Mouse (Mus musculus) stomach, postnatal 0 days (tissue): ENCODE measurements around the gene Strn3. TPM values are rescaled to one million over a fixed set of nuclear protein-coding genes. Genes with fewer than 3 reads are reported as not detected.

Experiments used
- ATAC-seq: fragments of 200-750 bp; cut with Nextera tagmentation; 2 replicates; pipeline ENCODE4 v1.8.0; 2017; ENCODE audit not compliant: low FRiP score, low TSS enrichment
- DNase-seq: peaks from one replicate; pipeline ENCODE4 v3.0.0-alpha.2; 2016; ENCODE audit warnings: low spot score
- H3K27ac ChIP-seq: fragments of 300-500 bp; sonication (generic); replicated peaks from 2 replicates; pipeline ENCODE4 v1.5.1; 2014; ENCODE audit warnings: mild to moderate bottlenecking, control low read depth
- H3K27me3 ChIP-seq: fragments of 300-500 bp; sonication (generic); 2 replicates; pipeline ENCODE4 v1.6.1; 2014; ENCODE audit warnings: low read length; ENCODE audit not compliant: control insufficient read depth, insufficient read depth
- H3K36me3 ChIP-seq: fragments of 300-500 bp; sonication (generic); 2 replicates; pipeline ENCODE4 v1.6.1; 2014; ENCODE audit warnings: low read length, mixed read lengths; ENCODE audit not compliant: control insufficient read depth, insufficient read depth
- H3K4me1 ChIP-seq: fragments of 300-500 bp; sonication (generic); replicated peaks from 2 replicates; pipeline ENCODE4 v1.6.1; 2014; ENCODE audit warnings: antibody characterized with exemption; ENCODE audit not compliant: control insufficient read depth, insufficient read depth
- H3K4me2 ChIP-seq: fragments of 300-500 bp; sonication (generic); replicated peaks from 2 replicates; pipeline ENCODE4 v1.6.1; 2014; ENCODE audit warnings: low read depth, mild to moderate bottlenecking, control low read depth, moderate library complexity
- H3K4me3 ChIP-seq: fragments of 300-500 bp; sonication (generic); 2 replicates; pipeline ENCODE4 v1.5.1; 2014; ENCODE audit warnings: low read depth, low read length, control low read depth
- H3K9ac ChIP-seq: fragments of 300-500 bp; sonication (generic); 2 replicates; pipeline ENCODE4 v1.6.1; 2014; ENCODE audit warnings: mild to moderate bottlenecking, low read length, control low read depth, mixed read lengths
- H3K9me3 ChIP-seq: fragments of 300-500 bp; sonication (generic); 2 replicates; pipeline ENCODE4 v1.6.1; 2016; ENCODE audit warnings: low read length; ENCODE audit not compliant: control insufficient read depth
- CTCF ChIP-seq: IDR thresholded peaks from 2 replicates; pipeline ENCODE4 v1.5.1; 2016; ENCODE audit warnings: antibody characterized with exemption, low read depth, mild to moderate bottlenecking, moderate library complexity
- EP300 ChIP-seq: optimal IDR thresholded peaks from 2 replicates; pipeline ENCODE3; 2016; ENCODE audit warnings: antibody characterized with exemption
- WGBS: fragments of 180-500 bp; shearing (Covaris S2); extraction: QIAGEN DNeasy Blood & Tissue Kit; methylation state at CpG from one replicate; pipeline ENCODE4 v1.1.7; 2014; 5-methylcytosine and 5-hydroxymethylcytosine counted together
- polyA plus RNA-seq: library from polyadenylated mRNA; unstranded; fragments of >200 nt; fragmentation: Nextera tagmentation; extraction: Ambion mirVana; gene quantifications from 2 replicates; pipeline ENCODE4 v1.2.1, GENCODE M21; 2015

The Strn3 gene
- polyA plus RNA-seq, 1 experiment from 2014 or later = 25.7 TPM

GRCm38 (mm10) chr12:51729827-51730226 lies 38.1 kb upstream of the Strn3 start:
- ATAC-seq (no peak), DNase-seq (no peak)
- WGBS = 93% methylated on average over 9 of the region's 9 CpGs
- Histone ChIP-seq H3K27me3 (no peaks in the 10 kb centered on the region), H3K4me3 (no peak overlapping the region), H3K36me3 (0 out of 2 replicates have a peak, but pooled peaks cover 3% of the 10 kb centered on the region), H3K4me2 (no peak overlapping the region), H3K4me1 (peaks cover 4% of the 10 kb centered on the region; the same call in 1 of the 2 replicates), H3K9ac (no peak overlapping the region), H3K27ac (peak overlapping the region; percentile 77; the same call in 1 of the 2 replicates), H3K9me3 (no peaks in the 10 kb centered on the region)
- TF ChIP-seq EP300 (no peak), CTCF (no peak)

GRCm38 (mm10) chr12:51729058-51729457 lies 37.4 kb upstream of the Strn3 start:
- H3K4me2 ChIP-seq = no peak overlapping the region
- no peaks in the 10 kb centered on the region for H3K9me3 ChIP-seq
- DNase-seq (no peak), ATAC-seq (peak; percentile 65; the same call in 1 of the 2 replicates)
- peaks cover 3% of the 10 kb centered on the region; the same call in 1 of the 2 replicates for H3K36me3 ChIP-seq
- no peak overlapping the region for H3K4me3 ChIP-seq
- H3K9ac ChIP-seq = no peak overlapping the region
- 54% methylated on average over 11 of the region's 11 CpGs for whole genome bisulfite sequencing
- no peak for TF ChIP-seq EP300
- TF ChIP-seq CTCF = no peak
- H3K4me1 ChIP-seq = peaks cover 1% of the 10 kb centered on the region; the same call in 1 of the 2 replicates
- H3K27me3 ChIP-seq = no peaks in the 10 kb centered on the region
- peak overlapping the region; percentile 77 for H3K27ac ChIP-seq

GRCm38 (mm10) chr12:51721836-51722235 lies 30.1 kb upstream of the Strn3 start:
- 70% methylated on average over 8 of the region's 8 CpGs for WGBS
- ATAC-seq (peak; percentile 77), DNase-seq (peak; percentile 46)
- Histone ChIP-seq H3K27ac (no peak overlapping the region), H3K4me3 (no peak overlapping the region), H3K4me2 (no peak overlapping the region), H3K36me3 (peaks cover 3% of the 10 kb centered on the region; the same call in 1 of the 2 replicates), H3K27me3 (no peaks in the 10 kb centered on the region), H3K9me3 (no peaks in the 10 kb centered on the region), H3K4me1 (no peaks in the 10 kb centered on the region), H3K9ac (no peak overlapping the region)
- TF ChIP-seq EP300 (no peak), CTCF (no peak)

GRCm38 (mm10) chr12:51718617-51719016 lies 26.9 kb upstream of the Strn3 start:
- TF ChIP-seq CTCF (no peak), EP300 (no peak)
- Histone ChIP-seq H3K4me1 (no peaks in the 10 kb centered on the region), H3K27ac (no peak overlapping the region), H3K9ac (no peak overlapping the region), H3K4me3 (no peak overlapping the region), H3K36me3 (no peaks in the 10 kb centered on the region), H3K9me3 (no peaks in the 10 kb centered on the region), H3K27me3 (no peaks in the 10 kb centered on the region), H3K4me2 (no peak overlapping the region)
- no peak for ATAC-seq
- WGBS = 91% methylated on average over 6 of the region's 6 CpGs
- no peak for DNase-seq

- H3K9ac ChIP-seq = no peak overlapping the region
- H3K27ac ChIP-seq = no peak overlapping the region
- H3K9me3 ChIP-seq = no peaks in the 10 kb centered on the region
- no peak for ATAC-seq
- no peak overlapping the region for H3K4me2 ChIP-seq
- no peak overlapping the region for H3K4me3 ChIP-seq
- DNase-seq = no peak
- no peaks in the 10 kb centered on the region for H3K36me3 ChIP-seq
- WGBS = 59% methylated on average over 1 of the region's 1 CpGs
- no peaks in the 10 kb centered on the region for H3K27me3 ChIP-seq
- no peak for TF ChIP-seq EP300
- no peaks in the 10 kb centered on the region for H3K4me1 ChIP-seq
Observed at GRCm38 (mm10) chr12:51712685-51713084, 21.0 kb upstream of the Strn3 start.

GRCm38 (mm10) chr12:51710154-51710553 lies 18.5 kb upstream of the Strn3 start:
- no peak for TF ChIP-seq EP300
- TF ChIP-seq CTCF = no peak

More at GRCm38 (mm10) chr12:51710154-51710553, 18.5 kb upstream of the Strn3 start:
- Histone ChIP-seq H3K4me2 (no peak overlapping the region), H3K9me3 (no peaks in the 10 kb centered on the region), H3K4me3 (no peak overlapping the region), H3K4me1 (no peaks in the 10 kb centered on the region), H3K9ac (no peak overlapping the region), H3K27ac (no peak overlapping the region), H3K36me3 (no peaks in the 10 kb centered on the region), H3K27me3 (no peaks in the 10 kb centered on the region)
- ATAC-seq = no peak
- WGBS = 39% methylated on average over 5 of the region's 5 CpGs
- no peak for DNase-seq
